Mouse (Mus musculus) liver, embryonic 14.5 days (tissue): ENCODE measurements at regions not wholly inside any gene's neighbourhood (a gene's known extent, or its start where the extent isn't known, plus 50 kb on each side); places are given as distances from the start of the nearest gene placed in this dataset.

ENCODE experiments used
- ATAC-seq: fragments of 200-750 bp; cut with Nextera tagmentation; 2 replicates; pipeline ENCODE4 v1.8.0; 2017; ENCODE audit warnings: moderate number of reproducible peaks, mild to moderate bottlenecking, moderate library complexity; ENCODE audit not compliant: insufficient read depth
- DNase-seq, 3 experiments: peaks; one replicate each; pipeline ENCODE4 v3.0.0-alpha.2; 2012 to 2013; ENCODE audit warnings: low read depth in 3 of 3, low spot score in 3 of 3
- H3K27ac ChIP-seq: fragments of 300-500 bp; sonication (generic); 2 replicates; pipeline ENCODE4 v1.5.1; 2014; ENCODE audit warnings: moderate library complexity, mild to moderate bottlenecking, control low read depth, inconsistent platforms
- H3K27me3 ChIP-seq: fragments of 300-500 bp; sonication (generic); 2 replicates; pipeline ENCODE4 v1.6.1; 2014; ENCODE audit warnings: mild to moderate bottlenecking, low read length, moderate library complexity; ENCODE audit not compliant: control insufficient read depth, insufficient read depth
- H3K36me3 ChIP-seq: fragments of 300-500 bp; sonication (generic); replicated peaks from 2 replicates; pipeline ENCODE4 v1.6.1; 2014; ENCODE audit warnings: low read depth; ENCODE audit not compliant: control insufficient read depth, insufficient read depth
- H3K4me1 ChIP-seq, 2 experiments: fragments of 200-500 bp in 1 of 2; fragments of 300-500 bp in 1 of 2; sonication (generic) in 1 of 2; replicated peaks; 2 replicates each; pipeline ENCODE4 v1.6.1; 2012 to 2014; ENCODE audit warnings: antibody characterized with exemption in 1 of 2, inconsistent platforms in 1 of 2, low read length in 1 of 2; ENCODE audit not compliant: control insufficient read depth in 2 of 2, insufficient read depth in 2 of 2
- H3K4me2 ChIP-seq: fragments of 300-500 bp; sonication (generic); 2 replicates; pipeline ENCODE4 v1.6.1; 2014; ENCODE audit warnings: low read depth, mild to moderate bottlenecking, control low read depth, moderate library complexity
- H3K4me3 ChIP-seq, 2 experiments: fragments of 200-500 bp in 1 of 2; fragments of 300-500 bp in 1 of 2; sonication (generic) in 1 of 2; 2 replicates each; pipeline ENCODE4 v1.5.1; 2012 to 2014; ENCODE audit warnings: low read depth in 2 of 2, low read length in 2 of 2, mild to moderate bottlenecking in 2 of 2, control low read depth in 1 of 2, inconsistent platforms in 1 of 2, moderate library complexity in 1 of 2; ENCODE audit not compliant: insufficient read depth in 1 of 2
- H3K9ac ChIP-seq: fragments of 300-500 bp; sonication (generic); replicated peaks from 2 replicates; pipeline ENCODE4 v1.6.1; 2014; ENCODE audit warnings: mild to moderate bottlenecking, control low read depth, moderate library complexity
- H3K9me3 ChIP-seq: fragments of 300-500 bp; sonication (generic); 2 replicates; pipeline ENCODE4 v1.6.1; 2016; ENCODE audit warnings: low read length, mixed read lengths; ENCODE audit not compliant: control insufficient read depth
- CTCF ChIP-seq: IDR thresholded peaks from 2 replicates; pipeline ENCODE4 v1.5.1; 2016; ENCODE audit warnings: antibody characterized with exemption, low read depth, control low read depth
- EP300 ChIP-seq: IDR thresholded peaks from 2 replicates; pipeline ENCODE4 v1.6.1; 2016; ENCODE audit warnings: antibody characterized with exemption, low read depth
- WGBS: fragments of 180-500 bp; shearing (Covaris S2); extraction: QIAGEN DNeasy Blood & Tissue Kit; methylation state at CpG from one replicate; pipeline ENCODE4 v1.1.7; 2014; ENCODE audit not compliant: insufficient replicate concordance; 5-methylcytosine and 5-hydroxymethylcytosine counted together

DNA sequence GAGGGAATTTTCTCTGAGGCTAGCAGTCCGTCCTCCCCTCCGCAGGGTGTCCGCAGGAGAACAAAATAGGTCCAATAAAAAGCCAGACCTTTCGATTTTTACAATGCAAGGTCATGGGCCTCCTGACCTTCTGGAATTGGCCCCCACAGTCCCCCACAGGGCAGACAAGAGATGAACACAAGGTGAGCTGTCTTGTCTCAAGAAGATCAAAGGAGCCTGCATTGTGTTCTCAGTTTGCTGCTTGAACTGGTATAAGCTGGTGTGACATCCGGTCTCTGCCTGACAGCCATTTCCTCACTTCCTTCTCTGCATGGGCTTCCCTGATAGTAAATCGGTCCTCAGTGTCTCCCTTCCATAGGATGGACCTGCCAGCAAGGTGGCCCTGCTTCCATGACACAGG lies 425.5 kb downstream of the Cd83 start:
- H3K4me1 ChIP-seq, result peaks cover 11 to 15% of the 10 kb centered on the region in 2 experiments
- no peak overlapping the region for H3K4me2 ChIP-seq
- no peaks in the 10 kb centered on the region; the same call in 1 of the 2 replicates for H3K27me3 ChIP-seq
- no peaks in the 10 kb centered on the region for H3K36me3 ChIP-seq
- WGBS, result 36% methylated on average over 6 of the region's 6 CpGs
- H3K9ac ChIP-seq, result no peak overlapping the region
- H3K4me3 ChIP-seq, result no peak overlapping the region
- TF ChIP-seq CTCF, result no peak
- TF ChIP-seq EP300, result no peak
- DNase-seq (no peak), ATAC-seq (no peak)
- H3K9me3 ChIP-seq, result no peaks in the 10 kb centered on the region
- no peak overlapping the region for H3K27ac ChIP-seq

DNA sequence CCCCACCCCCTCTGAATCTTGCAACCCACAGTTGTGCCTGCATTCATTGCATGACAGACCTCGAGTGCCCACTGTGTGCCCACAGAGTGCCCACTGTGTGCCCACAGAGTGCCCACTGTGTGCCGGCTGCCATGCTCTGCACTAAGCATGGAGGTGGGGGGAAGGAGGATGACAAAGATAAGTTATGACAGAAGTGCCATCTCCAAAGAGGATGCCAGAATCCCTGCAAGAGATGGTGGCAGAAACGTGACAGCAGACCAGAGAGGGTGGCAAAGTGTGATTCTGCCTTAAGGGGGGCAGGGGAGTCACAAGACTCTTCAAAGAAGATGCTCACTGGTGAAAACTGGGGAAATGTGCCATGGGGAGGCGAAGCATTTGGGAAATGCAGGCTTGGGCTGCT lies 427.8 kb downstream of the Cd83 start:
- no peak for DNase-seq

DNA sequence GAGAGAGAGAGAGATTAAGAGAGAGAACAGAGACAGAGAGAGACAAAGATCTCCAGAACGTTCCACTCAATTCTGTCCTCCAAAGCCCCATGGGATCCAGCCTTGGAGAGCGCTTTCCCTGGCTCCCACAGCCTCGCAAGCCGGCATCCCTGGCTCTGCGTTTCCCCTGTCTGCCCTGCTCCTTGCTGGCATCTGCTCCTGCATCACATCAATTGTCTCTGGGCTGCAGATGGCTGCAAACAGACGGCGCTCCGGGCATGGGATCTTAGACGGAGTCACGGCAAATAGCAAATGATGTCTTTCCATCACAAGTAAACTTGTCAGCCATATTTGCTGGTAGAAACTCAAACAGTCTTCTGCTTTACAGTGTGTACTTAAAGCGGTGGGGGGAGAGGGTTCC lies 428.4 kb downstream of the Cd83 start:
- 54% methylated on average over 11 of the region's 11 CpGs for WGBS

More for the DNA sequence above, 427.8 kb downstream of the Cd83 start:
- no peak for ATAC-seq
- H3K27me3 ChIP-seq, result no peaks in the 10 kb centered on the region; the same call in 1 of the 2 replicates
- no peaks in the 10 kb centered on the region for H3K4me1 ChIP-seq
- H3K4me2 ChIP-seq, result no peak overlapping the region
- no peaks in the 10 kb centered on the region for H3K36me3 ChIP-seq
- WGBS, result 49% methylated on average over 4 of the region's 4 CpGs
- no peaks in the 10 kb centered on the region for H3K9me3 ChIP-seq
- no peak overlapping the region for H3K4me3 ChIP-seq
- no peak overlapping the region for H3K27ac ChIP-seq
- H3K9ac ChIP-seq, result no peak overlapping the region
- no peak for TF ChIP-seq EP300
- TF ChIP-seq CTCF, result no peak

DNA sequence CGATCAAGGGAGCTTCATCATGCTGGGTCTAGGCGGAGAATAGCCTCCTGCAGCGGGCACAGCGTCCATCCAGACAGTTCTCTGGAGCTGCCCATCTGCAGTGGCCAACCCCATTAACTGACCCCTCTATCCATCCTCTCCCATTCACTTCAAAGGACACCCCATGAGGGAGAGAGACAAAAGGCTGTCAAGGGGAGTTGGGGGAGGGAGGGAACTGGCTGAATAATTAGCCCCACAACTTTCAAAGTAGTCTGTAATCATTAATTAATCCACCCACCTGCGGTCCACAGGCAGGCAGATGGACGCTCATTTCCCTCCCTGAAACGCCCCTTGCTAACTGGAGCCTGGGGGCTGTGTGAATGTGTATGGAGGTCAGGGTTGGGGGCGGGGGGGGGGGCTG lies 433.7 kb downstream of the Cd83 start:
- DNase-seq (no peak), ATAC-seq (no peak)
- Histone ChIP-seq H3K4me3 (no peak overlapping the region), H3K9me3 (no peaks in the 10 kb centered on the region), H3K4me1 (0 out of 4 replicates have a peak, but pooled peaks cover 0 to 4% of the 10 kb centered on the region in 2 experiments), H3K36me3 (no peaks in the 10 kb centered on the region), H3K27ac (no peak overlapping the region), H3K4me2 (no peak overlapping the region), H3K9ac (no peak overlapping the region), H3K27me3 (no peaks in the 10 kb centered on the region)
- TF ChIP-seq EP300 (no peak), CTCF (no peak)
- 51% methylated on average over 8 of the region's 8 CpGs for WGBS

More for the DNA sequence above, 428.4 kb downstream of the Cd83 start:
- H3K9ac ChIP-seq, result no peak overlapping the region
- H3K36me3 ChIP-seq, result no peaks in the 10 kb centered on the region
- H3K4me3 ChIP-seq, result no peak overlapping the region
- H3K9me3 ChIP-seq, result no peaks in the 10 kb centered on the region
- no peaks in the 10 kb centered on the region for H3K4me1 ChIP-seq
- no peak overlapping the region for H3K4me2 ChIP-seq
- ATAC-seq (no peak), DNase-seq (no peak)
- H3K27ac ChIP-seq, result no peak overlapping the region
- H3K27me3 ChIP-seq, result no peaks in the 10 kb centered on the region; the same call in 1 of the 2 replicates
- TF ChIP-seq EP300 (no peak), CTCF (no peak)

DNA sequence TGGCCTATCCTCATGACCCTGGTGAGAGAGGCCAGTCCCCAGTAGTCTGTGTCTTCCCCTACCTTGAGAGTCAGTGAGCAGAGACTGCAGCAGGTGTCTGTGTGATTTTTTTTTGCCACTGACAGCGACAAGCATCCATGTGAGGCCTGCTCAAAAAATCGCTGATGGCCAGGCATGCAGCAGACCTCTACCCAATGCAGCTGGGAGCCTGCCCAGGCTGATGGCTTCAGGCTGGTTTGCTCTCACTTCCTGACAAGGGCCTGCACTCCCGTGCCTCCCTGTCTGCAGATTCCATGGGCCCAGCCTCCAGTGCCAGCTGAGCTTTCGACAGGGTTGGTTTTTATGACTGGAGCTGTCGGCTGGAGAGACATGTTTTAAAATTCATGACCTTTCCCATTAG lies 437.1 kb downstream of the Cd83 start:
- DNase-seq (no peak), ATAC-seq (no peak)
- WGBS, result 49% methylated on average over 5 of the region's 5 CpGs
- Histone ChIP-seq H3K27me3 (no peaks in the 10 kb centered on the region), H3K27ac (no peak overlapping the region), H3K36me3 (no peaks in the 10 kb centered on the region), H3K9ac (no peak overlapping the region), H3K4me1 (0 out of 4 replicates have a peak, but pooled peaks cover 0 to 4% of the 10 kb centered on the region in 2 experiments), H3K4me2 (no peak overlapping the region), H3K4me3 (no peak overlapping the region), H3K9me3 (no peaks in the 10 kb centered on the region; the same call in 1 of the 2 replicates)
- TF ChIP-seq EP300 (no peak), CTCF (no peak)

DNA sequence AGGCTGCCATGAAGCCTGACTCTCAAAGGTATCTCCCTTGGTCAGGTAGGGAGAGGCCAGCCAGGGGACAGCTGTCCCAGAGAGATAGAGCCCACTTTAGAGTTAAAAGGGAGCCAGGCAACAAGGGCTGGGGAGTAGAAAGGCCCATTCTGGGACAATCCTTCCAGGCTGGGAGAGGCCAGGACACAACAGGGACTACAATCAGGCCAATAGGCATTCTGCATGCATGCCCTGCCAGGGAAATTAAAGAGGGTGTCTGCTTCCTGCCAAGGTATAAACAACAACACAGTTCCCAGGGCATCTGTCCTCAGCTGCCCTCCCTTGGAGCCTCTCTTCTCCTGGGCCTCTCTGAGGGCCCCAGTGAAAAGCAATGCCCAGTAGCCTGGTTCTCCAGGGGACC lies 437.8 kb downstream of the Cd83 start:
- Histone ChIP-seq H3K27me3 (no peaks in the 10 kb centered on the region), H3K36me3 (no peaks in the 10 kb centered on the region), H3K9me3 (no peaks in the 10 kb centered on the region; the same call in 1 of the 2 replicates), H3K4me3 (no peak overlapping the region), H3K4me2 (no peak overlapping the region), H3K27ac (no peak overlapping the region), H3K4me1 (0 out of 4 replicates have a peak, but pooled peaks cover 0 to 4% of the 10 kb centered on the region in 2 experiments), H3K9ac (no peak overlapping the region)
- DNase-seq, result no peak
- TF ChIP-seq EP300 (no peak), CTCF (no peak)
- ATAC-seq, result no peak
